Mouse (Mus musculus): Measurements from ENCODE around the gene Psmd9.

DNA sequence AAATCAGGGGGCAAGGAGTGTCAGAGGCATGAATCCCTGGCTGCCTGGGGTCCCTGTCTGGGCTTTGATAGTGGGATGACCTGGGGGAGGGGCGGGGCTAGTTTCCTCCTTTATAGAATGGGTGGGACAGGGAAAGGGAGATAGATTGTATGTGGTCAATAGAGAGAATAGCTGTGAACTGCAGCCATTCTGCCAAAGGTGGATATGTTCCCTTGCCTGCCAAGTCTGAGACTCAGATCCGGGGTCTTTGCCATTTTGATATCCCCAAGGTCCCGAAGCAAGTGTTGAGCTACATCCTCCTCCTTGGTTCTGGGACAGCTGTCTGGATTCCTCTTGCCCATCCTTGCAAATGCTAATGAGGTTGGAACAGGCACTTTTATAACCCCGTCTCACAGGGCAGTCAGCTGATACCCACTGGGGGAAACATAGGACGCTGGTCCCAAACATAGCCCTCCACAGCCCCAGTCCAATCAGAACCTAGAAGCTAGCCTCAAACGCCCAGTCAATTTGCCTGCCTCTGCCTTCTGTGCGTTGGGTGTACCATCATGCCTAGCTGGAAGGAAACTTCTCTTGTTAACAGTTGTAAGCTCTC, 48.5 kb upstream of the Psmd9 start:
- TF ChIP-seq CTCF (IDR thresholded peaks at IDR 0.05; ENCODE audit: low read depth, low read length), result no peak
- TF ChIP-seq POLR2AphosphoS5 (IDR thresholded peaks at IDR 0.05; ENCODE audit: insufficient replicate concordance, low read depth, low read length), result no peak
